Mouse (Mus musculus): ENCODE measurements around the gene Psma6. TPM values are rescaled to one million over a fixed set of nuclear protein-coding genes. Genes with fewer than 3 reads are reported as not detected.
"Not testable (repeated sequence)": the region's sequence is repeated elsewhere in the genome, so short reads cannot be mapped to it uniquely, and the experiment has no call there.

Gene Psma6
- polyA plus RNA-seq (2012): 1.2 and 1.9 TPM in 2 replicates

DNA sequence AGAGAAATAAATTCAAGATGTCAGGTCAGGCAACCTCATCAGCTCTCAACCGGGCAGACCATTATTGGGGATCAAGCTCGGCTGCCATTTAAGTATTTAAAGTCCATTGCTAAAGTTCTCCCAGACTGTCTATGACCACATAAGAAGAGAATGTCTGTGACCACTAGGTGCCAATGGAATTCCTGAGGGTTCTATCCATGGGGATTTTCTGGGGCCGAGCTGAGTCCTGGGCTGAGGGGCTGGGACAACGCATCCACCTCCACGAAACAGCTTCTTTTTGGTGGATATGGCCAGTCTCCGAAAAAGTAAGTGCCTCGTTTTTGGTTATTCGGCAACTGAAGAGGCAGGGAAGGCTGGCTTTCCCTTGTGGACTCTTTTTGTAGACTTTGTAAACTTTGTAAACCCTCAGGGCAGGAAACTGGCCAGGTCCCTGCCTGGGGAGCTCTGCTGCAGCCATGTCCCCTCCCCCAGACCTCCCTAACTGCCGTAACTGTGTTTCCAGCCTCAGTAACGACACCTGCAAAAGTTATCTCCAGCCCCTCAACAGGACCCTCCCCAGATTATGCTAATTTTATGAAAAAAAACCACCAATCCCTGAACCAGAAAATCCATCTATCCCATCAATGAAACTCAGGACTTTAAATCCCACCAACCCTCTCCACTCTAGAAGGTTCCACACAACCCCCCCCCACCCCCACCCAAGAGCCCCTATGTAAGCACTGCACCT is at the start of gene Psma6:
Gene Psma6, plus strand, starts transcription at position 200 of the 727 bp plus-strand sequence.
- H3K9me3 ChIP-seq (ENCODE audit: control insufficient read depth, low read length): no peaks in the 10 kb centered on the region
- no peak for TF ChIP-seq TAL1 (IDR thresholded peaks at IDR 0.05; ENCODE audit: low read length)
- no peak for TF ChIP-seq GATA1 (IDR thresholded peaks at IDR 0.05; ENCODE audit: low read length)
- no peak within 1 kb of the TSS for H3K4me3 ChIP-seq (replicated peaks)
- peaks cover 3% of the 10 kb centered on the region for H3K36me3 ChIP-seq (ENCODE audit: control insufficient read depth)
- peaks cover 11% of the 10 kb centered on the region; the same call in 1 of the 2 replicates for H3K4me1 ChIP-seq (ENCODE audit: control insufficient read depth)
- no peaks in the 10 kb centered on the region for H3K27me3 ChIP-seq (ENCODE audit: control insufficient read depth)

DNA sequence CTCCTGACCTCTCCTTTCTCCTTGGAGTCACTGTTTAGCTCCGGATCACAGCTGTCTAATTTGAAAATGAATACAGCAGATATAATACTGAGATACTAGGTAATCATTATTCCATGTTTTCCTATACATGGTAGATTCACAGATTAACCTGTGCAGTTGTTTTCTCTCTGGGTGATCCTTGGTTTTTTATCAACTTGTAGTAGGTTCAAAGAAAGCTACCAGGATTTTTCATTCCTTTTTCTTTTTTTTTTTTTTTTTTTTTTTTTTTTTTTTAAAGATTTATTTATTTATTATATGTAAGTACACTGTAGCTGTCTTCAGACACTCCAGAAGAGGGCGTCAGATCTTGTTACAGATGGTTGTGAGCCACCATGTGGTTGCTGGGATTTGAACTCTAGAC is 45.5 kb upstream of the Psma6 start:
- not testable (repeated sequence) for H3K9me3 ChIP-seq (ENCODE audit: control insufficient read depth, low read length); H3K4me3 ChIP-seq (replicated peaks); H3K27me3 ChIP-seq (ENCODE audit: control insufficient read depth); H3K4me1 ChIP-seq (ENCODE audit: control insufficient read depth); H3K36me3 ChIP-seq (ENCODE audit: control insufficient read depth)

DNA sequence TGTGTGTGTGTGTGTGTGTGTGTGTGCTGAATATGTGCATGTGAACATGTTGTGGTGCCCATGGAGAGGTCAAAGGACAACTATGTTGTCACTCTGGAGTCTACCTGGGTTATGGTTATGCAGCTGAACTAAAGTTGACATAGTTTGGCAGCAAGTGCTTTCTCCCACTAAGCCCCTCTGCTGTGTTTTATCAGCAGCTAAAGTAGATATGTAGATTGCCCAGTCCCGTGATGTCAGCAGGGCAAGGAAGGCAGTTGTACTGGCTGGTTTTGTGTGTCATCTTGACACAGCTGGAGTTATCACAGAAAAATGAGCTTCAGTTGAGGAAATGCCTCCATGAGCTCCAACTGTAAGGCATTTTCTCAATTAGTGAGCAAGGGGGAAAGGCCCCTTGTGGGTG is 41.0 kb upstream of the Psma6 start:
- not testable (repeated sequence) for H3K36me3 ChIP-seq (ENCODE audit: control insufficient read depth); H3K9me3 ChIP-seq (ENCODE audit: control insufficient read depth, low read length); H3K4me3 ChIP-seq (replicated peaks); H3K27me3 ChIP-seq (ENCODE audit: control insufficient read depth); H3K4me1 ChIP-seq (ENCODE audit: control insufficient read depth)

DNA sequence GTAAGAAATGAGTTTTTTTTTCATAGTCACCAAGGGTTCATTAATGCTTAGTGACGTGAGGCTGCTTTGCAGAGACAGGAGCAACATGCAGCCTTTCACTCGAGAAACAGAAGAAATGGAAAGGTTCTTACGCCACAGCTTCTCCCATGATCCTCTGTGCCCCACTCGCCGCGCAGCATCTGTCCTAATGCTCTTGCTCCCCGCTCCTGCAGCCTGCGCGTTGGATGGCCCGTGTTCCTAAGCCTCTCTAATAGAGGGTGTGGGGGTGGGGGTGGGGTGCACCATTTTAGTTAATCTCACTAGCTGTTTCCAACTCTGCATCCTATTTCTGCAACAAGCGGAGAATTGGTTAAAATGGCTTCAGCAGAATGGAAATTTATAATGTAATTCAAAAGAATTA is 40.0 kb upstream of the Psma6 start:
- Histone ChIP-seq H3K4me3 (replicated peaks) (no peak overlapping the region), H3K9me3 (ENCODE audit: control insufficient read depth, low read length) (no peaks in the 10 kb centered on the region), H3K36me3 (ENCODE audit: control insufficient read depth) (no peaks in the 10 kb centered on the region), H3K4me1 (ENCODE audit: control insufficient read depth) (peaks cover 2% of the 10 kb centered on the region; the same call in 1 of the 2 replicates), H3K27me3 (ENCODE audit: control insufficient read depth) (peaks cover 9% of the 10 kb centered on the region; the same call in 1 of the 2 replicates)
- TF ChIP-seq GATA1 (IDR thresholded peaks at IDR 0.05; ENCODE audit: low read length) (no peak), TAL1 (IDR thresholded peaks at IDR 0.05; ENCODE audit: low read length) (no peak)

DNA sequence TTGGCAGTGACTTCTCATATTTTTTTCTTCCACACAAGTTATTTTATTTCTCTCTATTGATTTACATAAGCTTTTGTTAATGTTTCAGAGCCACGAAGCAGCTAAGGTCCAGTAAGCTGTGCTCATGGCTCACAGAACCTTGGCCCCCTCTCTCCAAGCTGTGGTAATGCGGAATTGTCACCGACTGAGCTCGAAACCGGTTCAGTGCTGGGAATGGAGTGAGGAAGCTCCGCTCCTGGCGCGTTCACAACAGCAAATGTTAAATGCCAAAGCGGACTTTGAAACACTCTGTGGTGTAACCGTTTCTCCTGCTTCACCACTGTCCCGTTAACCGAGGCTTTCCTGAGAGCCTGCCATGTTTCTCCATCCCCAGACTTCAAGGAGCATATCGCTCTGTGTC is 39.4 kb upstream of the Psma6 start:
- Histone ChIP-seq H3K9me3 (ENCODE audit: control insufficient read depth, low read length) (no peaks in the 10 kb centered on the region), H3K4me1 (ENCODE audit: control insufficient read depth) (peaks cover 2% of the 10 kb centered on the region; the same call in 1 of the 2 replicates), H3K27me3 (ENCODE audit: control insufficient read depth) (peaks cover 11% of the 10 kb centered on the region; the same call in 1 of the 2 replicates), H3K36me3 (ENCODE audit: control insufficient read depth) (no peaks in the 10 kb centered on the region), H3K4me3 (replicated peaks) (no peak overlapping the region)
- no peak for TF ChIP-seq GATA1 (IDR thresholded peaks at IDR 0.05; ENCODE audit: low read length)
- no peak for TF ChIP-seq TAL1 (IDR thresholded peaks at IDR 0.05; ENCODE audit: low read length)

DNA sequence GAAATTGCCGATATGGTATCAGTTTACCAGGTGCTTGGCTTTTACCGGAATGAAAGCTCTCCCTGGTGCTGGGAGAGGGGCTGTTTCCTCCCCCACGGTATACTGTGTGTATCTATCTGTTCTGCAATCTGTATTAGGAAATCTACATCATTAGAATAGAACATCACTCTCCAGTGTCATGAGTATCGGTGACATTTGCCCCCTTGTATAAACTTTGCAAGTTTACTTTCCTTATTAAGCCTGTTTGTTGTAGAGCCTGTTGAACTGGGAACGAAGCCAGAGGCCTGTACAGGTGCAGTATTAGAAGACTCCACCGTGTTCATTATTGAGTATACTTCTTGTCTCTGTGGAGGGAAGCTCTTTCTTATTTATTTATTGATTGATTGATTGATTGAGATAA is 30.6 kb upstream of the Psma6 start:
- Histone ChIP-seq H3K36me3 (ENCODE audit: control insufficient read depth) (no peaks in the 10 kb centered on the region), H3K9me3 (ENCODE audit: control insufficient read depth, low read length) (no peaks in the 10 kb centered on the region), H3K4me1 (ENCODE audit: control insufficient read depth) (no peaks in the 10 kb centered on the region), H3K4me3 (replicated peaks) (no peak overlapping the region), H3K27me3 (ENCODE audit: control insufficient read depth) (peaks cover 18% of the 10 kb centered on the region; the same call in 1 of the 2 replicates)
- TF ChIP-seq GATA1 (IDR thresholded peaks at IDR 0.05; ENCODE audit: low read length): no peak
- no peak for TF ChIP-seq TAL1 (IDR thresholded peaks at IDR 0.05; ENCODE audit: low read length)

DNA sequence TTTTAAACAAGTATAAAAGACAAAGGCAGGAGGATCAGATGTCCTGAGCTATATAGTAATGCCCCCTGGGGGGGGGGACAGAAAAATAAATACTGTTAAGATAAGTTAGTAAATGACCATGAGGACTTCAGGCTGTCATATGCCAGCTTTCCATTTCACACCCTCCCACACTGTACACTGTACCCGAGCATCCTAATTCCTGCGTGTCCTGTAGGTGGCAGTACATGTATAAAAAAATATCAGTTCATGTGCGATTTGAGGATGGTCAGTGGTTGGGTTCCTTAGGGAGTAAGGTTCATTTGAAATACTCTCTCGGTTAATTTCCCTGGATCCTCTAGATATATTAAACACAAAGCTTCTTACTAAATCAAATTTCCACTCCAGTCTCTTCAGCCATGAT is 29.1 kb upstream of the Psma6 start:
- no peaks in the 10 kb centered on the region for H3K9me3 ChIP-seq (ENCODE audit: control insufficient read depth, low read length)

DNA sequence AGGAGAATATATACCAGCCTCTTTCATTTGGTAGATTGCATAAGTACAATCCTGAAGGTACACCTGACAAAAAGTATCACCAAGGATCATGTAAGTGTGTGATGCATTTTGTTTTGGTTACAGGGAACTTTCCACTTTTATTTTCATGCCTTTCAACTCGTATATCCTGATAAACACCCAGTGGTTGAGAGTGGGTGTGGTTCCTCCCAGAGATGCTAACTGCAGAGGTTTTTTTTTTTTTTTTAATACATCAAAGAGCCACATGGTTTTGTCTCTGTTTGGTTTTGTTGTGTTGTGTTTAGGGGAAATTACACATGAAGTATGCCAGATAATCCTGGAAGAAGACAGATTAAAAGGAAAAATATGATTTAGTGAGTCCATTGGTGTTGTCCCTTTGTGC is 26.7 kb upstream of the Psma6 start:
- no peak overlapping the region for H3K4me3 ChIP-seq (replicated peaks)
- TF ChIP-seq GATA1 (IDR thresholded peaks at IDR 0.05; ENCODE audit: low read length) (no peak), TAL1 (IDR thresholded peaks at IDR 0.05; ENCODE audit: low read length) (no peak)
- no peaks in the 10 kb centered on the region for H3K36me3 ChIP-seq (ENCODE audit: control insufficient read depth)
- peaks cover 13% of the 10 kb centered on the region; the same call in 1 of the 2 replicates for H3K27me3 ChIP-seq (ENCODE audit: control insufficient read depth)
- H3K9me3 ChIP-seq (ENCODE audit: control insufficient read depth, low read length): no peaks in the 10 kb centered on the region
- no peaks in the 10 kb centered on the region for H3K4me1 ChIP-seq (ENCODE audit: control insufficient read depth)

More for the DNA sequence above, 29.1 kb upstream of the Psma6 start:
- Histone ChIP-seq H3K4me1 (ENCODE audit: control insufficient read depth) (no peaks in the 10 kb centered on the region), H3K27me3 (ENCODE audit: control insufficient read depth) (peaks cover 22% of the 10 kb centered on the region; the same call in 1 of the 2 replicates), H3K4me3 (replicated peaks) (no peak overlapping the region), H3K36me3 (ENCODE audit: control insufficient read depth) (no peaks in the 10 kb centered on the region)
- TF ChIP-seq TAL1 (IDR thresholded peaks at IDR 0.05; ENCODE audit: low read length) (no peak), GATA1 (IDR thresholded peaks at IDR 0.05; ENCODE audit: low read length) (no peak)

DNA sequence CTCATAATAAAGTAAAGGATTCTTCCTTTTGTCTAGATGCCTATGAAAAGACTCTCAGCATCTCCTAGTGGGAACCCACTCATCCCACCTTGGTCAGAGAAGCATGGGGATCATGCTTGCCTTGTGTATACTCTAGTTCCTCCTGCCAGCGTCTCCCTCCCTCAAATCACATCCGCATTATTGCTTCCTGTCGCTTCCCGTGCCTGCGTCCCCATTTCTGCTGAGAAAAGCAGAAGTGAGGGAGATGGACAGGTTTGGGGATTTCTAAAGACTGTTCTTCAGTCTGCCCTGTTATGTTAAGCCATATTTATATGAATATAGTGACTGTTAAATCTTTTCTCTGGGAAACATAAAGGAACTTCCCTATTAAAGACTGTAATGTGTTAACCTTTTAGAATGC is 23.1 kb upstream of the Psma6 start:
- no peaks in the 10 kb centered on the region for H3K4me1 ChIP-seq (ENCODE audit: control insufficient read depth)
- no peak overlapping the region for H3K4me3 ChIP-seq (replicated peaks)
- H3K9me3 ChIP-seq (ENCODE audit: control insufficient read depth, low read length): no peaks in the 10 kb centered on the region
- TF ChIP-seq TAL1 (IDR thresholded peaks at IDR 0.05; ENCODE audit: low read length) (no peak), GATA1 (IDR thresholded peaks at IDR 0.05; ENCODE audit: low read length) (no peak)
- no peaks in the 10 kb centered on the region for H3K36me3 ChIP-seq (ENCODE audit: control insufficient read depth)
- H3K27me3 ChIP-seq (ENCODE audit: control insufficient read depth): peaks cover 8% of the 10 kb centered on the region; the same call in 1 of the 2 replicates

DNA sequence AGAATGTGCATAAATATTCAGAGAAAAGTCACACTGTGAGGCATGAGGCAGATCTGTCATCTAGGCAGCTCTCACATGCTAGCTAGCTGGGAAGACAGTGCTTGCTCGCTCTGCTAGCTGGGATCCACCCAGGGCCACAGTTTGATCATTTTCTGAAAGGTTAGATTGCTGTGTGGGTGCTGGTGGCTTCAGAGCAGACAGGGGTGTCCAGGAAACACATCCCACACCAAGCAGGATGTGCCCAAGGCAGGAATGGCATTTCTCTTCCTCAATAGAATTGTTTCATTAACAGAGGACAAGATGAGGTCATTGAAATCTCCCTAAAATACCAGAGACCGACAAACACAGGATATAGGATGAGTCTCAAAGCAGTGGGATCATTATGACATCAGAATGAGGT is 18.9 kb upstream of the Psma6 start:
- Histone ChIP-seq H3K4me3 (replicated peaks) (no peak overlapping the region), H3K36me3 (ENCODE audit: control insufficient read depth) (no peaks in the 10 kb centered on the region), H3K9me3 (ENCODE audit: control insufficient read depth, low read length) (no peaks in the 10 kb centered on the region), H3K27me3 (ENCODE audit: control insufficient read depth) (no peaks in the 10 kb centered on the region; the same call in 1 of the 2 replicates), H3K4me1 (ENCODE audit: control insufficient read depth) (no peaks in the 10 kb centered on the region)
- TF ChIP-seq GATA1 (IDR thresholded peaks at IDR 0.05; ENCODE audit: low read length): no peak
- TF ChIP-seq TAL1 (IDR thresholded peaks at IDR 0.05; ENCODE audit: low read length): no peak
